Mouse (Mus musculus) liver, embryonic 14.5 days (tissue): ENCODE measurements around the gene Iqca. TPM values are rescaled to one million over a fixed set of nuclear protein-coding genes. Genes with fewer than 3 reads are reported as not detected.

Experiments used
- ATAC-seq: fragments of 200-750 bp; cut with Nextera tagmentation; 2 replicates; pipeline ENCODE4 v1.8.0; 2017; ENCODE audit warnings: moderate number of reproducible peaks, mild to moderate bottlenecking, moderate library complexity; ENCODE audit not compliant: insufficient read depth
- DNase-seq, 3 experiments: peaks; one replicate each; pipeline ENCODE4 v3.0.0-alpha.2; 2012 to 2013; ENCODE audit warnings: low read depth in 3 of 3, low spot score in 3 of 3
- H3K27ac ChIP-seq: fragments of 300-500 bp; sonication (generic); 2 replicates; pipeline ENCODE4 v1.5.1; 2014; ENCODE audit warnings: moderate library complexity, mild to moderate bottlenecking, control low read depth, inconsistent platforms
- H3K27me3 ChIP-seq: fragments of 300-500 bp; sonication (generic); 2 replicates; pipeline ENCODE4 v1.6.1; 2014; ENCODE audit warnings: mild to moderate bottlenecking, low read length, moderate library complexity; ENCODE audit not compliant: control insufficient read depth, insufficient read depth
- H3K36me3 ChIP-seq: fragments of 300-500 bp; sonication (generic); replicated peaks from 2 replicates; pipeline ENCODE4 v1.6.1; 2014; ENCODE audit warnings: low read depth; ENCODE audit not compliant: control insufficient read depth, insufficient read depth
- H3K4me1 ChIP-seq, 2 experiments: fragments of 200-500 bp in 1 of 2; fragments of 300-500 bp in 1 of 2; sonication (generic) in 1 of 2; replicated peaks; 2 replicates each; pipeline ENCODE4 v1.6.1; 2012 to 2014; ENCODE audit warnings: antibody characterized with exemption in 1 of 2, inconsistent platforms in 1 of 2, low read length in 1 of 2; ENCODE audit not compliant: control insufficient read depth in 2 of 2, insufficient read depth in 2 of 2
- H3K4me2 ChIP-seq: fragments of 300-500 bp; sonication (generic); 2 replicates; pipeline ENCODE4 v1.6.1; 2014; ENCODE audit warnings: low read depth, mild to moderate bottlenecking, control low read depth, moderate library complexity
- H3K4me3 ChIP-seq, 2 experiments: fragments of 200-500 bp in 1 of 2; fragments of 300-500 bp in 1 of 2; sonication (generic) in 1 of 2; 2 replicates each; pipeline ENCODE4 v1.5.1; 2012 to 2014; ENCODE audit warnings: low read depth in 2 of 2, low read length in 2 of 2, mild to moderate bottlenecking in 2 of 2, control low read depth in 1 of 2, inconsistent platforms in 1 of 2, moderate library complexity in 1 of 2; ENCODE audit not compliant: insufficient read depth in 1 of 2
- H3K9ac ChIP-seq: fragments of 300-500 bp; sonication (generic); replicated peaks from 2 replicates; pipeline ENCODE4 v1.6.1; 2014; ENCODE audit warnings: mild to moderate bottlenecking, control low read depth, moderate library complexity
- H3K9me3 ChIP-seq: fragments of 300-500 bp; sonication (generic); 2 replicates; pipeline ENCODE4 v1.6.1; 2016; ENCODE audit warnings: low read length, mixed read lengths; ENCODE audit not compliant: control insufficient read depth
- CTCF ChIP-seq: IDR thresholded peaks from 2 replicates; pipeline ENCODE4 v1.5.1; 2016; ENCODE audit warnings: antibody characterized with exemption, low read depth, control low read depth
- EP300 ChIP-seq: IDR thresholded peaks from 2 replicates; pipeline ENCODE4 v1.6.1; 2016; ENCODE audit warnings: antibody characterized with exemption, low read depth
- WGBS: fragments of 180-500 bp; shearing (Covaris S2); extraction: QIAGEN DNeasy Blood & Tissue Kit; methylation state at CpG from one replicate; pipeline ENCODE4 v1.1.7; 2014; ENCODE audit not compliant: insufficient replicate concordance; 5-methylcytosine and 5-hydroxymethylcytosine counted together
- polyA plus RNA-seq, 2 experiments: library from polyadenylated mRNA; depleted of rRNA in 1 of 2; stranded (reverse) in 1 of 2; unstranded in 1 of 2; fragments of >200 nt; fragmentation: Nextera tagmentation in 1 of 2; extraction: Ambion mirVana in 1 of 2; gene quantifications; 2 replicates each; pipeline versions ENCODE4 v1.2.1 to v1.2.3; 2012 to 2014

The Iqca gene
- polyA plus RNA-seq, 2 experiments: 0.04 to 0.29 TPM

DNA sequence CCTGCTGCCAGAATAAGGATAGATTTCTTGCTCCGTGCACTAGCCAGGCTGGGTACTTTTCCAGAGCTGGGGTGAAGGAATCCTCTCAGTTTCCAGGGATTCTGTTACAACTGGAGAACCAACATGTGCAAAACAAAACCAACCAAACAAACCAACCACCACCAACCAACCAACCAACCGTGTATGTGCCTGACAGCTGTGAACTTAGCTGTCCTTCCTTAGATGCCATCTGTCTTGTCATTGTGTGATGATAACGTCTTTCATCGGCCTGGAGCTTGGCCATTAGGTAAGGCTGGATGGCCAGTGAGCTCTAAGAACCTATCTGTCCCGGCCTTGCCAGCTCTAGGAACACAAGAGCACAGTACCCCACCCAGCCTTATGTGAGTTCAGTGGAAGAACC lies 33.7 kb upstream of the Iqca start:
- no peaks in the 10 kb centered on the region for H3K9me3 ChIP-seq
- H3K27me3 ChIP-seq: no peaks in the 10 kb centered on the region
- TF ChIP-seq EP300 (no peak), CTCF (no peak)
- no peaks in the 10 kb centered on the region for H3K4me1 ChIP-seq
- DNase-seq (no peak), ATAC-seq (no peak)
- no peak overlapping the region for H3K9ac ChIP-seq
- no peak overlapping the region for H3K4me3 ChIP-seq
- 62% methylated on average over 5 of the region's 5 CpGs for WGBS
- H3K4me2 ChIP-seq: no peak overlapping the region
- H3K27ac ChIP-seq: no peak overlapping the region
- no peaks in the 10 kb centered on the region for H3K36me3 ChIP-seq

GRCm38 (mm10) chr1:90186173-90186572 lies 33.0 kb upstream of the Iqca start:
- Histone ChIP-seq H3K9ac (no peak overlapping the region), H3K27me3 (no peaks in the 10 kb centered on the region), H3K27ac (no peak overlapping the region), H3K36me3 (no peaks in the 10 kb centered on the region), H3K4me3 (no peak overlapping the region), H3K4me1 (no peaks in the 10 kb centered on the region), H3K4me2 (no peak overlapping the region), H3K9me3 (no peaks in the 10 kb centered on the region)
- no peak for DNase-seq
- WGBS: 49% methylated on average over 4 of the region's 4 CpGs
- no peak for ATAC-seq
- no peak for TF ChIP-seq EP300
- no peak for TF ChIP-seq CTCF

DNA sequence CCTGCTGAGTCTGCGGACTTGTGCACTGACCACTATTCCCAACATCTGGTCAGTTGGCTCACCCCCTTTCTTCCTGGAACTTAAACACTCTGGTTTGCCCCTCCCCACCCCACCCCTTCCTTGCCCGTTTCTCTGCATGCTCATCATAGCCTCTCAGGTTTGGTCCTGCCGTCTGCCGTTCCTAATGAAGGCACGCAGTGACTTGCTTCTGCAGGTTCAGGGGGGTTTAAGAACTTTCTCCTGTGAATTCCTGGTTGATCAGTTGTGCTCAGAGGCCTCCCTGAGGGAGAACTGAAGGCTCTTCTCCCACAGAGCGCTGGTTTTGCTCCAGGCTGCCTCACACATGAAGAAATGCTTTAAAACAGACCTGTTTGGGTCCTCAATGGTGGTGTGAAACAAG lies 30.4 kb upstream of the Iqca start:
- no peaks in the 10 kb centered on the region for H3K36me3 ChIP-seq
- ATAC-seq: no peak
- H3K4me1 ChIP-seq: no peaks in the 10 kb centered on the region
- DNase-seq: no peak
- H3K4me3 ChIP-seq: no peak overlapping the region
- WGBS: 49% methylated on average over 6 of the region's 6 CpGs
- H3K27me3 ChIP-seq: no peaks in the 10 kb centered on the region
- H3K4me2 ChIP-seq: no peak overlapping the region
- no peak for TF ChIP-seq EP300
- TF ChIP-seq CTCF: no peak
- H3K9me3 ChIP-seq: no peaks in the 10 kb centered on the region
- H3K9ac ChIP-seq: no peak overlapping the region
- no peak overlapping the region for H3K27ac ChIP-seq

DNA sequence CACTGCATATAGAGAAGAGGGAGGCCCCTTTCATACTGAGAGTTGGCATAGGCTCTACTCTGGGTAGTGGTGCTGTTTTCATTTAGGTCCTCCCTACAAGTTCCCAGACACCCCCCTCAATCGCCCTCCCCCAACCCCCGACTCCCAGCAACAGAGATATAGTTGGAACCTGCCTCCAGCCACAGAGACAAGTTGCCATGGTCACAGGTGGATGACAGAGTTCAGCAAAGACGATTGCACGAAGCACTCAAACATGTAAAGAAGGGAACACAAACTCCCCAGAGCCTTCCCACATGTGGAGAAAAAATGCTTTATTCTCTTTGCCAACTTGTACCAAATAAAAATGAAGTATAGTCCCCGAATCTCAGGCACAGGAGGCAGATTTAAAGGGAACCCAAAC lies 29.3 kb upstream of the Iqca start:
- no peak for DNase-seq
- no peak overlapping the region for H3K27ac ChIP-seq
- H3K4me3 ChIP-seq: no peak overlapping the region
- no peak for TF ChIP-seq CTCF
- no peak for TF ChIP-seq EP300
- no peak overlapping the region for H3K9ac ChIP-seq
- H3K27me3 ChIP-seq: no peaks in the 10 kb centered on the region
- H3K4me1 ChIP-seq: no peaks in the 10 kb centered on the region
- H3K36me3 ChIP-seq: no peaks in the 10 kb centered on the region
- WGBS: 48% methylated on average over 5 of the region's 5 CpGs
- H3K9me3 ChIP-seq: no peaks in the 10 kb centered on the region
- no peak overlapping the region for H3K4me2 ChIP-seq
- no peak for ATAC-seq

- 60% methylated on average over 12 of the region's 12 CpGs for WGBS
These were observed 27.9 kb upstream of the Iqca start for GRCm38 (mm10) chr1:90180966-90181699.

More at GRCm38 (mm10) chr1:90180966-90181699, 27.9 kb upstream of the Iqca start:
- ATAC-seq (no peak), DNase-seq (no peak)
- no peaks in the 10 kb centered on the region for H3K36me3 ChIP-seq
- no peaks in the 10 kb centered on the region for H3K4me1 ChIP-seq
- no peak overlapping the region for H3K4me2 ChIP-seq
- no peak overlapping the region for H3K4me3 ChIP-seq
- TF ChIP-seq CTCF (no peak), EP300 (no peak)
- no peak overlapping the region for H3K27ac ChIP-seq
- no peak overlapping the region for H3K9ac ChIP-seq
- H3K27me3 ChIP-seq: no peaks in the 10 kb centered on the region
- no peaks in the 10 kb centered on the region for H3K9me3 ChIP-seq
